Mouse (Mus musculus) c-Kit-negative CD71-positive TER-119-positive erythroid progenitor cells, embryonic 14.5 days (primary cell): ENCODE data around the gene Paqr8.

Experiments
- DNase-seq: peaks from one replicate; pipeline ENCODE4 v3.0.0-alpha.2; 2013; ENCODE audit warnings: low read depth, low spot score

Gene Paqr8

DNA sequence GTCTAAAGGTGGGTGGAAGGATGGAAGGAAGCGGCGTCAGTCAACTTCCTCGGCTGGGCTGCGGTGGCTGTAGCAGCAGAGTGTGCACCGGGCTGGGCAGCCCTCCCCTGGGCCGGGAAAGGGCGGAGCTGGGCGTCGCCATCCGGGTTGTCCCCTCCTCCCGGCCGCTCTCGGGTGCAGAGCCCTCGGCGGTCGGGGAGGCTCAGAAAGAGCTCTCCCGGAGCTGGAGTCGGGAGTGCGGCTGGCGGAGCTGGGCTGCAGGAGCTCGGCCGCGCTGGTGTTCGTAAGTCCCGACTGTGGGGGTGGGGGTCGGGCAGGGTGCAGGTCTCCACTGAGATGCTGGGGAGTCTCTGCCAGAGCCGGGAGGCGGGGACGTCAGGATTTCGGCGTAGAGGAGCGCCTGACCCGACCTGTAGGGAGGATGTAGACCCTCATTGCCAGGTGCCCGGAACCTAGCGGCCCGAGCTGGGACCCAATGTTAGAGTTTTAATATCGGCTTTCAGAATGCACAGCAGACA lies at the start of gene Paqr8:
Paqr8 (plus strand) TSS at position 203 of the 518 bp plus-strand sequence.
- no peak for DNase-seq

DNA sequence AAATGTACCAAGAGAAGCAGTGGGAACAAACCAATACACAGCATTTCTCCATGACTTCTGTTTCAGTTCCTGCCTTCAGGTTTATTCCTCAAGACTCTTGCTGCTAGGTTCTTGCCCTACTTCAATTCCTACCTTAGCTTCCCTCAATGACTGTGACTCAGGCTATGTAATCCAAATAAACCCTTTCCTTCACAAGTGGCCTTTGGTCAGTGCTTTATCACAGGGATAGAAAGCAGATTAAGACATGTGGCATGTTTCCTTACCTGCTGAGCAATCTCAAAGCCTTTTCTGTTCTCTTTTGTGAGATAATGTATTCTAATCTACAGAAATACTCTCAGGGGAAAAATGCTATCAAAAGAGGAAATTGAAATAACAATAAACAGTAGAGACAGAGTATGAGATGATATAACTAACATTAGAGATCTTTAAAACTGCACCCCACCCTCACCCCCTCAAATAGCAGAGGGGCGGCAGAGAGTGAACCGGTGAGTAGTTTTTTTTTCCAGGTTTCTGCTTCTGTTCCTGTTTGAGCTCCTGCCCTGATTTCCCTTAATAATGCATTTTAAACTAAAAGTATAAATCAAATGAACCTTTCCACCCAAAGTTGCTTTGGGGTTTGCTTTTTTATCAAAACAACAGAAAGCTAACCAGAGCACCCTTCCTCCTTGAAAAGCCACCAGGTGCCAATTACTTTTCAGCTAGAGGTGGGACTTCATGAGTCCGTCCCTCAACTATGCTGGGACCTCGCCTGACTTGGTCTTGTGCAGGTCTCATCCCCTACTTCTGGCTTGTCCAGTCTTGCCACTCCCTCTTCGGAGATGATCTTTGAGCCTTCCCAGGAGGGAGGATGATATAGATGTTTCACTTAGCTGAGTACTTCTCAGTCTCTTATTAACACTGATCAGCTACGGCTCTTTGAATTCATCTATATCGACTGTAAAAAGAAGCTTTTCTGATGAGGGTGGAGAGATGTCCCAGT lies 33.2 kb upstream of the Paqr8 start:
- no peak for DNase-seq

DNA sequence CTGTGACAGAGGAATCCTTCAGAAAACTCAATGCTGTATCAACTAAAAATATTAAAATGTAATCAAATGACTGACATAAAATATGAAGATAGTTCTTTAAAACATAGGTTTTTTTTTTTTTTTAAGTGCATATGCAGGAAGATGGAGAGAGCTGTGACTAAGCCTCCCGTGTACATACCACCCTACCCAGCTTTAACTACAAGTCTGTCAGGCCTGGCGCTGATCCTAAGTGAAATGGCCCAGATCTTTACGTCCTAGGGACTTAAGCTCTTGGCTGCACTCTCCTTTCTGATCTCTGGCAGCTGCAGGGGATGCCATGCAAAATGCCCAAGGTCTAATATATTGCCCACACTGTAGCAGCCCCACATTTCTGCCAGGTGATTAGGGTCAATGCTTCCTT lies 29.6 kb upstream of the Paqr8 start:
- no peak for DNase-seq

DNA sequence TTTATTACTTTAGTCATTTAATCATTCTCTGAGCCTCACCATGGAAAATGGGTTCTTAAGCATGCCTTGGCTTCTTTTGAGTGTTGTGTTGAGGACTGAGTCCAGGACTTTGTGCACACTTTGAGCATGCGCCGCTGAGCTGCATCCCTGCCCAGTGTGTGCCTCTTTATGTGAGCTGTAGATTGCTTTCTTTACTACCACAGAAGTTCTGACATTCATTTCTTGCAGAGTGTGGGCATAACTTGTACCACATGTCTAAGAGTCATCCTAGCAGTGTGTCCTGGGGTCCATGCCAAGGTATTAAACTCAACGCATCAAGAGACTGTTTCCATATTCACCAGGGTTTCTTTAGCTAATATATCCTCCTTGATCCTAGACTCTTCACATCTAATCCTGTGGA lies 28.5 kb upstream of the Paqr8 start:
- no peak for DNase-seq

DNA sequence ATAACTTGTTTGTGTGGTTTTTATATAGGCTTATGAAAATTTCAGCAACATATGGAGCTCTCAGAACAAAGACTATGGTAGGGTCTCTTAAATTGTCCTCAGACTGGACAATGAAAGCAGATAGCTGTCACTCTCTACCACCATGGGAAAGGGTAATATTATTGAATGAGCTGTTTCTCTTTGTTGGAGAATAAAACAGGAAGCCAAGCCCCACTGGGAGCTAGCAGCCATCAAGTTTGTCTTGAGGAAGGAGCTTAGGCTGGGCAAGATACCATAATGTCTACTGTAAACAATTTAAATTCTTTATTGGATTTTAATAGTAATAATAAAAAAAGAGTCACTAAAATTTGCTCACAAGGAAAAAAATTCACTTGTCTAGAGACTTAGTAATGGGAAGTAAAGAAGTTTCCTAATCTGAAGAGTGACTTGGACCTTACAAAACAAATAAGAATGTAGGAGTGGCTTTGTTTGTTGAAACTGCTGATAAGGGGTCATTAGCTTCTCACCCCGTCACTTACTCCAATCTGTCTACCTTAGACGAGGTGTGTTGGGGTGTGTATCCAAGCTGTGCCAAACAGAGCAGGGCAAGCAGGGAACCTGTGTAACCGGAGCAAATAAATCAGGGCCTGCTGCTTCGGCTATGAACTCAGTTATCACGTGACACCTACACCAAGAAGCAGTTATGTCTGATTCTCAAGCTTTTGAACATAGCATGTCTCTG lies 26.8 kb upstream of the Paqr8 start:
- DNase-seq: no peak

DNA sequence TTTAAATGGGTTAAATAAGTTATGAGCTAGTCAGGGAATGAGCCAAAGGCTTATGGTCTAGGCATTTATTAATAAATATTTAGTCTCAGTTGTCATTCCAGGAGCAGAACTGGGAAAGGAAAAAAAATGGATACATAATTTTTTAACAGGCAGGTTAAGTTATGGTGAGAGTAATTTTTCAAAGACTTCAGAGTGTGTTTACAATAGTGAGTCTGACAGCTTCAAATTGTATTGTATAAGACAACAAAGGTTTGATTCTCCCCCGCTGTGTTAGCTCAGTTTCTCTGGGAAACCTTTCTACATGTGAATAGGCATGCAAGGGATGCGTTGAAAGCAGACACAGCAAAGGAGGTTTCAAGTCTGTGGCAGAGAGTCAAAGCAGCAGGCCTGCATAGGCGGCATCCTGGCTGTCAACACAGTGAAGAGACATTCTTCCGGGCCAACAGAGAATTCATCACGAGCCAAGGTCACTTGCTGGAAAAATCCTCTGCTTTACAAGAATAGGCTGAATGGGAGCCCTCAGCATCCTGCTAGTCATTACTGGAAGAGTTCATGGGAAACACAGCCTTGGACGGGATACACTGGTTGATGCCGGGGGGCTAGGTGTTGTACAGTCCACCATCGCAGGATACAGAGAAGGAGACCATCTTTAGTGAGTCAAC lies 23.0 kb upstream of the Paqr8 start:
- no peak for DNase-seq

DNA sequence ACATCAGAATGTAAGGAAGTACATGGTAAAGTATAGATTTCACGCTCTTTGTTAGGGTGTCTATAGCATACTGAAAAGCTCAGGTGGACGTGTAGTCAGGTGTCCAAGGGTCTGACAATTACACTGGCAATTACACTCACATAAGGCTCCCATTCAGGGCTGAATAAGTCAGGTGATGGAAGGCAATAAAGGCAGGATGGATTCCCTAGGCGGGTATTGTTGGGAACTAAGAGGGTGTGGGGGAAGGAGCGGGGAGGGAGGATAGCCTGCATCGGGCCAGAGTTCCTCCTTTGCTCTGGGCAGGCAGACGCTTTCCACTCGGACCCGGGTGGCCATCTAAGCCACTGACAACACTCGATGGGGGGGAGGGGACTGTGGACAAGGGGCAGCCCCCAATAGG lies 22.4 kb upstream of the Paqr8 start:
- no peak for DNase-seq

DNA sequence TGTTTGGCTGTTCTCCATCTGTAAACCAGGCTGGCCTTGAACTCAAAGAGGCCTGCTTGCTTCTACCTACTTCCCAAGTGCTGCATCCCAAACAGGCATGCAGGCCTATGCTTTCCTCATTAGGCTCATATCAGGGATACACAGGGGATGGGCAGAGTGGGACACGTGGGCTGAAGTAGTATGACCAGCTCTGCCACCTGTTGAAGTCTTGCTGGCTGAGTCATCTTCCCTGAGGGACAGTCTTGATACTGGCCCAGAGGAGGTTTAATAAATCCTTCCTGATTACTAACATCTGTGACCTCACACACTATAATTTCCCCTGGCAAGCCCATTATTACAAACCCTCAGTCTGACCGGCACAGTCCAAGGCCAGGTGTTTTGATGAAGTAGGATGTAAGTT lies 19.5 kb upstream of the Paqr8 start:
- DNase-seq: no peak

DNA sequence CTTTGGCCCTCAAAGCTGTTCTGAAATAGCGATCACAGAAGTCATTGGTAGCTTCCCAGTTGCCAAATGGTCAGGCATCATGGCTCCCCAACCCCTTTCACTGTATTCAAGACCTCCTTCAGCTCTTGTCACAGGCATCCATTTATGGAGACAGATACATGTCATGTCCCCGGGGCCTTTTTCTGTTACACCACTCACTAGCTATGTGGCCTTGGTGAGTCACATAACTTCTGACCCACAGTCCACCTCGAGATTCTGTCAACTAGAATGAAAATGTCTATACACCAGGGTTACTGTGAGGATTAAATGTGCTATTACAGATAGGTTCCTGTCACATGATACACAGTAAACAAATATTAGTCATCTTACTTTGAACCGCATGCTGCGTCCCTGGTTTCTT lies 17.9 kb upstream of the Paqr8 start:
- no peak for DNase-seq

DNA sequence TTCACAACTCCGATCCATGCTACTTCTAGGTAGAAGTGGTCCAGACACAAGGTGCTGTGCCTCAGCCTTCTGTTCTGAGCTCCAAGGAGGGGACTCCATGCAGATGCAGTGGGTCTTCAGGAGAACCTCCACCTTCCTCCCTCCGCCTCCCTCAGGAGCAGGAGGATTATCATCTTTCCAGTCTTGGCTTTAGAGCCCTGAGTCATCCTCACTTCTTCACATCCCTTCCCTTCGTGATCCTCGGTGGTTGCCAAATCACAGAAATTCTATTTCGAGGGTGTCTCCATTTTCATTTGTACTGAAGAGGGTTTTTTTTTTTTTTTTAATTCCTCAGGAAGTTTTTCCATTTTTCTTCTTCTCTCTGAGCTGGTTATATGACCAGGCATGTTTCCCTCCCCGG lies 16.3 kb upstream of the Paqr8 start:
- no peak for DNase-seq

DNA sequence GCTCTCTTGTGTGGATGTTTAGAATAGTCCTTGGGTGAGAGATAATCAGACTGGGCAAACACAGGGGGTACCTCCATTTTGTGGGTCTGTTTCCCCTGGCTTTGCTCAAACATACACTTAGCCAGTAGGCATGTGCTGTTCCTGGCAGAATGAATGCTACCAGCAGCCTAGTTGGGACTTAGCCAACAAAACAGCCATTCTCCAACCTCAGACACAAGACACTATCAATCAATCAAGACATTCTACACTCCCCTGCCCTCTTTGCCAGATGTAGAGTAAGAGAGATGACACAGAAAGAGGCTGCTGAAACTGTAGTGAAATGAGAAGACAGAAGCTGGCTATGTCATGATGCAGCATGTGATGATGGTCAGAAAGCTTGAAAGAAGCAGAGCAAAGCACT lies 13.1 kb upstream of the Paqr8 start:
- no peak for DNase-seq

DNA sequence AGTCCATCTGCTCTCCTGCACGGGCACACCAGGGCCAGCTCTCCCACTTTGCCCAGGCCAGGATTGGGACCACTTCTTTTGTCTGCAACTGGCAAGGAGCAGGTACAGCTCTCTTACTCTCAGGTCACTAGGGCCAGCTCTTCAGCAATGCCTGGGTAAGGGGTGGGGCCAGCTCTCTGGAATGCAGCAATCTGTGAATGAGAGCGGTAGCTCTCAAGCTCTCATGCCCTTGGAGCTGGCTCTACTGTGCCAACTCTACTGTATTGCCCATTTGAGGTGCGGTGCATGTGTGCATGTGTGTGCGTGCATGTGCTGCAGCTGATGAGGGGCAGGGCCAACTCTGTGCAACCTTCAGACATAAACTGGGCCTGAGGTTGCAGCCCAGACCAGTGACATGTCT lies 11.0 kb upstream of the Paqr8 start:
- DNase-seq: no peak

DNA sequence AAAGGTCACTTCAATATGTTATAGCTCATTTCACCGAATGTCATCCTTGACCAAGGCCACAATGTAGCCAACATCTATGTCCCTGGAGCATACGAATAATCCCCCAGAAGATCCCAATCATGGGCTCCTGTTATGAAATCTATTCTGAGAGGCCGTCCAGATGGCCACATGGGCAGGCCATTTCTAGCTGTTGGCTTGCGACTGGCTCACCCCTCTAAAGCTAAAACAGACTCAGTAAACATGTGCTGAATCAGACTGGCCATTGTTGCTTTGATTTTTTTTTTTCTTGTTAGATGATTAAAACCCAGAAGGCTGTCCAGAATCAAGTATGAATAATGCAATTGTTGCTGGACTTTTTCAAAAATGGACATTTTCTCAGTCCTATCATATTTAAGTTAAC lies 7.3 kb upstream of the Paqr8 start:
- no peak for DNase-seq

DNA sequence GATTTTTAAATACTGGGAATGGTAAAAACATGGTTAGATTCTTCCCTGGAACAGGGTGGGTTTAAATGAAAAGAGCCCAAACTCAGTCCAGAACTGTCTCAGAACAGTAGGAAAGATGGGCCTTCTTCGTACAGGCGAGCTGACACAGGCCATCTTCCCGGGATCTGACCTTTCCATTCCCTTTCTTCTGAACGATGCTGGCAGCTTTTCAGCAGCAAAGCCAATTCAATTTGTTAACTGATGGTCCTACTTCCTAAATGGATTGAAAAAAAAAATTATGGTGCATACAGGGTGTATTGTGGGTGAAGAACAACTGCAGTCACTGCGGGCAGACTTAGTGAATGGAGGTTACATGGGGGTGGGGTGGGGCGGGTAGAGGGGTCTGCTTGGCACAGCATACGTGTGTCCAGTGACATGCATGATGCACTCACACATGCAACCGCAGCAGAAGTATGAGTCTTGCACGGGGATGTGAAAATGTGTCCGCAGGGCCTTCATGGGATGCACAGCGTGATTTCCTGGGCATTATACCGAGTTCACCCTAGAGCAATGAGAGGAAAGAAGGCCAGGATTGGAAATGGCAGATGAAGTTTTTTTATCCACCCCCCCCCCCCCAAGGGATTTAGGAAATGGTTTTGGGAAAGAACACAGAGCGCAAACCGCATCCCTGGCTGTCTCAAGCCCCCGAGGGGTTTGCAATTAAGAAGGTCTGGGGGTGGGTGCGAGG lies 566 bp upstream of the Paqr8 start:
- no peak for DNase-seq

DNA sequence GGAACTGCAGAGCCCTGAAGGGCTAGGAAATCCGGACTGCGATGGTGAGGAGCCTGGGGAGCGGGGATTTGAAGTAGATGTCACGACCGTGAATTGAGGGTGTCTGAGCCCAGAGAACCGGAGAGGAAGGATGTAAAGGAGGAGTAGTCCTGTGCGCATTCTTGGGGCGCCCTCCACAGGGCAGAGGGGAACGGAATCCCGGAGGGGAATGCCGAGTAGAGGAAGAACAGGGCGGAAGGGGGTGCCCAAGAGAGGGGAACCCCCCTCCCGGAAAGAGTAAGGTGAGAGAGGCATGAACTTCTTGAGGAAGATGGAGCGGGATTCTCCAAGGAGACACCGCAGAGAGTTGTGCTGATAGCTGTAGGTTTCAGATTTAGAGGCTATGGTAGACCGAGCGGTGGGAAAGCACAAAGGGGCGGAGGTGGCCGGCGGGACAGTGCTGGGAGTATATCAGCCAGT lies 564 bp downstream of the Paqr8 start:
- no peak for DNase-seq

DNA sequence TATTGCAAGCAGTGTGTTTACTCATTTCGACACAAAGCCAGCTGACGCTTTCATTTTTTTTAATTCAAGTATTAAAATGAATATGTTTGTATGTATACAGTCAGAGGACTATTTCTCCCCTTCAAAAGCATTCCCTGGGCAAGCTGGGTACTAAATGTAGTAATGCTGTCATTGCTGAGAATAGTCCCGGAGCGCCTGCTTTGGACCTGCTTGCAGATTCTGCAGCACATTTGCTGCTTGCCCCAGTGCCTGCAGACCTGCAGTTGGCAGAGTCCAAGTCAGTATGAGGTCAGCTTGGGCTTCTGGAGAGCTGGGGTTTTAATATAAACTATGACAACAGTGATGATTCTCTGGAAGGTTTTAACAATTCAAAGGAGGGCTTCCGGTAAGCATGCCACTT lies 2.7 kb downstream of the Paqr8 start:
- DNase-seq: no peak

DNA sequence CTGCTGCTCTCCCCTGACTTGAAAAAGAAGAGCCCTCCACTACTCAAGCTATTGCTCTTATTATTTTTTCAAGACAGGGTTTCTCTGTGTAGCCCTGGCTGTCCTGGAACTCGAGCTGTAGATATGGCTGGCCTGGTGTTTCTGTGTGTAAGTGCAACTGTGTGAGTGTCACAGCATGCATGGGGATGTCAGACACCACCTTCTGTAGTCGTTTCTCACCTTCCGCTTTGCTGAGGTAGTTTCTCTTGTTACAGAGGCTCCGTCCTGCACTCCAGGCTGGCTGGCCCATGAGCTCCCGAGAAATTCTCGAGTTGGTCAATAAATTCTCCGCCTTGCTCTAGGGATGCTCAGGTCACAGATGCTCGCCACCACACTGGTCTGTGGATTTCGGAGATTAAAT lies 8.0 kb downstream of the Paqr8 start:
- DNase-seq: no peak

DNA sequence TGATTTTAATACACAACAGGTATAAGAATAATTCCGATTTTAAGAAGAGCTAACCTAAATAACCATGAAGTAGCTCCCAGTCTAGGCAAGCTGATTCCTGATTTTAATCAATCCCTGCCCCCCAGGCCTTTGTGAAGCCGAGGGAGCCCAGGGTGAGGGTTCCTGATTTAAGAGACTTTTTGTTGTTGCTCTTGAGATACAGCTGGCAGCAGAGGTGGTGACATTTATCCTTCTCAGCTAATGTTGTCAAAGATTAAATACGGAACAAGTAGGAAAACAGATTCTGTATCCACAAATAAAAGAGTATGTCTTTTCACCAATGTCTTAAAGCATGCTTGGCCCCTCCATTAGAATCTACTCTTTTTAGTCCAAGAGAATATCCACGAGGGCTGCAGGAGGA lies 9.9 kb downstream of the Paqr8 start:
- no peak for DNase-seq

DNA sequence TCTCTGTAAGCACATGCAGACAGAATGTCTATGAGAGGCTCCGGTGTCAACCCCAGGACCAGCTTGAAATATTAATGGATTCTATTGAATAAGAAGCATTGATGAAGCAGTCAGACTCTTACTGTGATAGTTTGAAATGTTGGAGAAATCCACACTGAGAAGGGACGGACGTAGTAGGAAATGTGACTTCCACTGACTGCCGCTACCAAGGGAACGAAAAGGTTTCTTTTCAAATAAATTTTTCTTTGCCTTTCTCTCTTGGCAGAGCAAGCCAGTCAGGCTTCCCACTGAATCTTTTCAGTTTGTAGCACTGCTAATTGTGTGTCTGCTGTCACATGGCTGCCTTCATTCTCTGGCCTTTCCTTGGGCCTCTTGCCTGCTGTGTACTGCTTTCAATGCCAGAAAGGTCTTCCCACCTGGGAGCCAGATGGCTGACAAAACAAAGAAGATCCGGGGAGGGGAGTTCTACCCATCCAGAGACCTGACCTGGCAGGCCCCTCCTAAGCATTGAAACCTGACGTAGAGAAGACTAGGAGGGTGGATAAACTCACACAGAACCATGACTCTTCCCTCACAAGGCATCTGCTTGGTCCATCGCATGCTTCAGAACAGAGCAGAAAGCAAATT lies 15.2 kb downstream of the Paqr8 start:
- no peak for DNase-seq

DNA sequence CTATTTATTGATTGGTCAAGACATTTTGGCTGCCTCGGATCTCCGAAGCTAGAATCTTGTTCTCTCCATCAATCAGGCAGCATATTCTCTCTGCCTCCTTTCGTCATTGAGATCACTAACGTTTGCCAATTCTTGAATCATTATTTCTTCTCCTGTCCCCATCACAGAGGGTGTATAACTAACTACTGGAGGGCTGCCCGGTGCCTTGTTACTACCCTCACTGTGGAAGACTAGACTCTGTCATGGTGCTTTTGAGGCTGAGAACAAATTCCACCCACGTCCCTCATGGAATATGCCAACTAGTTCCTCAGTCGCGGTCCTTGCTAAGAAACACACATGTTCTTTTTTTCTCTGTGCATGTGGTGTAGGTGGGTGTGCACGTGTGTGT lies 15.7 kb downstream of the Paqr8 start:
- DNase-seq: no peak

DNA sequence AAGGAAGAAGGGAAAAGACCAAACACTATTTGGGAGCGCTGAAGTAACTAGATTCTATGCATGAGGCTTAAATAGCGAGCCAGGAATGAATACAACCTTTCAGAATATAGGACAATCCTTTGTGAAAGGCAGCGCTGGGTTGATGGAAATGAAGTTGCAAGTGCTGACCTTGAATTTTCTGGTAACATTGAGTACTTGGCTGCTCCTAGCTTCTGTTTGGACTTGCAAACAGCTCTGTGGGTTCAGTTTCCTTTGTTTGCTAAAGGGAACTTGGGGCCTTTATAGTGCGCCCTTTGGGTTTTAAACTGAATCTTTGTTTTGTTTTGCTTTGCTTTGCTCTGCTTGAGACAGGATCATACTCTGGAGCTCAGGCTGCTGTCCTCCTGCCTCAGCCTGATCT lies 18.1 kb downstream of the Paqr8 start:
- no peak for DNase-seq
